Mouse (Mus musculus): ENCODE data around the gene Hist1h4d.
A peak's percentile ranks its signal among the peaks of the same experiment; 100 is the strongest.

Hist1h4d gene

DNA sequence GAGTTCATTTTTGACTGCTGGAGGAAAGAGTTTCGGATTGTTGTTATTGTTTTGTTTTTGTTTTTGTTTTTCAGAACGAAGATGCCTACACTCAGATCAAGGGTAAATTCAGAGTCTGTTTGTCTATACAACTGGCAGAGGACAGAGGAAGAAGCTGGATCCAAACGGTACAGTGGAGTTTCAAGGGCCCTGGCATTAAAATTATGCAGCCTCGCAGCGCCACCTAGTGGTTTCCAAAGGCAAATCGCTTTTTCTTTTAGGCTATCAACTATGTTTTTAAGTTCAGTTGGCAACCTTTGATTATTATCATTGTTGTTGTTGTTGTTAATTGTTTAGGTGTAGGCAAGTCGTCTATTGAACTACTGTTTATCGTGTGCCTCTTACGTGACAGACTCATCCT is 16.6 kb downstream of the Hist1h4d start:
- DNase-seq: peak; percentile 71 to 75

DNA sequence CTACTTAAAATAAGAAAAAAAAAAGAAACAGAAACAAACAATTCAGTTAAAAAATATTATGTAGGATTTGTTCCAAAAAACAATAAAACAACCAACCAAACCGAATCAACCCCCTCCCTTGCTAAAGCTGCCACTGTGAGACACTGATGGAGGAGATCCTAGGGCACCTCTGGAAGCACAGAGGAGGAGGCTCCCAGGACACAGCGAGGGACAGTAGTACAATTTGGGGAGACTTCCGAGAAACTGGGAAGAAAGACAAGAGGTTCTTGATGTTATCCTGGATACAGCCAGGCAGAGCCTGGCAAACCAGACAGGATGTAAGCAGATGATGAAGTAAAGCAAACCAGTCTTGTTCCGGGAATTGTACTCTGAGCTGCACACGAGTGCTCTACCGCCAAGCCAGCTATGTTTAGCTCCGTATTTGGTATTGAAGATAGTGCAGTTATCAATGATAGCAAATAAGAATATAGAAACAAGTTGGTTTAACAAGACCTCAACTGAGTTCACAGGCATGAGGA is 21.8 kb downstream of the Hist1h4d start:
- DNase-seq: no peak

DNA sequence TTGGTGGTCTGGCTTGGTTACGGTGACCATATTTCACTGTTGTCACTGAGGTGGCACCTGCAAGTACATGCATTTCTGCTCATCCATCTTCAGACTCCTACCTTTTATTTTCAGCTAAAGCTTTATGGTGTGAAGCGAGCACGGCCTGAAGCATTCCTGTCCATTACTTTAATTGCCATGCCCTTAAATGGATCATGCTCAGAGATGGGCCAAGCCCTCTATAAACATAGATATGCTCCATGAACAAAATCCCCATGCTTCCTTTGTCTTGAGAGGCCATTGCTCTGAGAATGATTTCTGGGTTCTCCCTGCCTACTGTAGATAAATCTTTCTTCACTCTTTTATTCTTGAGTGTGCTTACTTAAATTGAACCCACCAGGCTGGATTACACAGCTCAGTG is 23.1 kb downstream of the Hist1h4d start:
- no peak for DNase-seq

DNA sequence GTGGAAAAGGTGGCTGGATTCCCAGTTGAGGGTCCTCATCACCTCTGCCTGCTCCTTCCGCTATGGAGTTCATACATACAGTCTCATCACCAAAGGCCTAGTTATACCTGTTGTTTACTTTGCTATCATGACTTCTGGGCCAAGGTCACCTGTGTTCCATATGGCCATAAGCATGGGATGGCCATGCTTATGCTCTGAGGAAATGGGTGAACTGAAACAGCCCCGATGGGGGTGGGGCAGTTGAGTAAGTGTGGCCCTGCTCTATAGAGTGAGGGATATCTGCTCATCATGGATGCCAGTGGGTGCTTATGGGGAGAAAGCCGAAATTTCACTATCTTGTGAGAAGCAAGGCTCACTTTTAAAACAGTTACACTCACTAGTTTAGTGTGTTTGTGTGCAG is 23.7 kb downstream of the Hist1h4d start:
- DNase-seq: no peak

DNA sequence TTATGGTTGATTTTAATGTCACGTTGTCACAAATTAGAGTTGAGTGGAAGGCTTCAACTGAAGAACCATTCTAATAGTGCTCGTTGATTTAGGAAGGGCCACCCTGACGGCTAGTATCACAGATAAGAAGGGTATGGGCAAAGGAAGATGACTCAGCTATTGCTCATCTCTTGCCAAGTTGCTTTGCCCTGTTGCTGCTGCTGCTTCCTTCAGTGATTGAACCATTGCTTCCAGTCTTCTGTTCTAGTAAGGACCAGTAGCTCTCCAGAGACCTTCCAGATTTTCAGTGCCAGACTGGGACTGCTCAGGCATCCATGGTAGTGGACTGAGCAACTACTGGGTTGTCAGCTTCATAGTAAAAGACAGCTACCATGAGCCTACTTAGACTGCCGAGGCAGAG is 27.8 kb downstream of the Hist1h4d start:
- DNase-seq: no peak

DNA sequence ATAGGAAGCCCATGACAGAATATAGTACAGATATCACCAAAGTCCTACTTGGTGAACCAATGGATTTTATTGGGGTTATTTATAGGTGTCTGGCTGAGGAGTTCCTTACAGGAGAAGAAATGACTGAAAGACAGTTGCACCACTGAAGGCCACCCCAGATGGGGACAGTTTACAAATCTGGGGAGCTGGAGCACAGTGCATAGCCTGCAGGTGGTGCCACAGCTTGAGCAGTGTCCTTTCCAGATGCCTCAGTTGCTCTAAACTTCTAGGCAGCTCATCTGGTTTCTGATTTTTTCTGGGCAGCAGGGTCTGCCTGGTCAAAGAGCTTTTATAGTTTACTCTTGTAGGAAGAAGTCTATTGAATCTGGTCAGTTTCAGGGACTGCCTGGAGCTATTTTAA is 28.4 kb downstream of the Hist1h4d start:
- no peak for DNase-seq

DNA sequence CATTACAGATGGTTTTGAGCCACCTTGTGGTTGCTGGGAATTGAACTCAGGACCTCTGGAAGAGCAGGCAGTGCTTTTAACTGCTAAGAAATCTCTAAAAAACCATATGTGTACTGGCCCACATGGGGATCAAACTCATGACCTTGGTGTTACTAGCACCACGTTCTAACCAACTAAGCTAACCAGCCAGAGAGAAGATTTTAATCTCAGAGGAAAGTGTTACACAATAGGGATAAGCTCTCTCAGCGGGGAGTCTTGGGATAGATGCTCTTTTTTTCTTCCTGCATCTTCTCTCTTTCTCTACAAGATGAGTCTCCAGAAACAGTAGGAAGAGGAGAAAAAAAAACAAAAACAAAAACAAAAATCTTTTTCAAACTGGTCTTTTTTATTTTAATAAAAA is 29.0 kb downstream of the Hist1h4d start:
- no peak for DNase-seq

DNA sequence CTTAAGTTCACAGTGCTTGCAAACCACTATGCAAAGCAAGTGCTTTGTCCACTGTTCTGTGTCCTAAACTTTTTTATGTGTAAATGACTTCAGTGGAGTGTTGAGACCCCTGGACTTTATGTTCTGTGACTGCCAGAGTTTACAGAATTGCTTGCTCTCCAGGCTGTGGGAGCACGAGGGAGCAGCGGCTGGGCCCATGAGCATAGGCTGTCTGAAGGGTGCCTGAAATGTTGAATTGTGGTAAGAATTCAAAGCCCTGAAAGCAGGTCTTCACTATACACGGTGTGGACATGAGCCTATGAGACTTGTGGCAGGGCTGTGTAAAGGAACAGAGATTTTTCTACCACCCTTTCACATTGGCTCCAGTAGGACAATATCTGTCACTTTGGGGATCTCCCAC is 30.2 kb downstream of the Hist1h4d start:
- no peak for DNase-seq

DNA sequence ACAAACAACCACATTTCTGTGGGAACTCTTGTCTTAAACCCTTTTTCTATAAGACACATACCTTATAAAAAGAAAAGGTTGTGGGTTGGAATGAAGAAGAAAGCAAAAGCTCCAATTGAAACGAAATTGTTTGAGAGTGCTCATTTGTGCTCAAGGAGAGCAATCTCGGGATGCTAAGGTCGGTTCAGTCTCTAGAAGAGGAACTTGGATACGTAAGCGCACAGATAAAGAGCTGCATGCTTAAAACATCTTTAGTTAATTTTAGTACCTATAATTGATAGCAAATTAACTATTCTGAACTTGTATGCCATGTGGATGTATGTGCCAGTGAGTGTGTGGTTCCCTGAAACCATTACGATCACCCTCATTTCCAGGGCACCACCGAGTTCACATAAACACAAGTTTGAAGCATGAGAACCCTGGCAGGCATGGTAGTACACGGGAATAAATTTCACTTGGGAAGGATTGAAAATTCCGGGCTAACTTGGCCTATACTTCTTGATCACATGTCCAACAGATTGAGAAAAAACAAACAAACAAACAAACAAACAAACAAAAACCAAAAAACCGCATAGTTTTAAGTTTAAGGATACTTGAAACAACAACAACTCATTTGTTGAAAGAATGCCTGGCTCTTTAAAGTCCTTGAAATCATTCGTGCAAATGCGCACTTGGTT is 38.8 kb downstream of the Hist1h4d start:
- DNase-seq: no peak

DNA sequence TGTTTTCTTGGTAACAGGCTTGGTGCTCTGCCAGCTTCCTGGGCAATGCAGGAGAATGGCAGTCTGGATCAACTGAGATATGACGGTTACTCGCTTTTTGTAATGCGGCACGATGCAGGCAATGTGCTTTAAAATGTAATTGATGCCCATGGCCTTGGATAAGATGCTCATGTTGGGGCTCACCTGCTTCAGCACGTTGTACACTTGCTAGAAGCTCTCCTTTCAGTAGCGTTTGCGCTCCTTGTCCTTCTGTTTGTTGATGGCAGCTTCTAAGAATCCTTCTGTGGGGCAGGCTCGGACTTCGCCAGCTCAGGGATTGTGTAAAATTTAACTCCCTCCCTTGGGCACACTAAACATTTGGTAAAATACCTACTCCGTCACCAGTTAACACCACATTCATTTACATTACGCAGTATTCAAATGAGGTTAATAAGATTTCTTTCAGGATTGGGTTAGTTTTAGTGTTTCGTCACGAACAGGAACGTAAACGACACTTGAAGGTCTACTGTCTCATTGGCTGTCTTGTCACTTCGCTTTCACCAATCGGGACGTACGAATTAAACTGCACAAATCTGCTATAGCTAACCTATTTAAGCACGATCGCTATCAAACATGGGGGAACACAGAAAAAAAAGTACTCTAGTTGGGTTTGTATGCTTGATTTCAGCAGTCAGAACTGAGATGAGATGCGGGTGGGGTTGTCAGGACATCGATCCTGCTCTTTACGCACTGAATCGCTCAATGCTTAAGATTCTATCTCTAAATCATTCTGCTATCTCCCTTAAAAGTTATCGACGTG is 39.5 kb downstream of the Hist1h4d start, which contains the start of gene Hist1h2be:
Hist1h2be (minus strand) TSS at position 392 of the 799 bp plus-strand sequence.
- peak; percentile 50 to 61 for DNase-seq

DNA sequence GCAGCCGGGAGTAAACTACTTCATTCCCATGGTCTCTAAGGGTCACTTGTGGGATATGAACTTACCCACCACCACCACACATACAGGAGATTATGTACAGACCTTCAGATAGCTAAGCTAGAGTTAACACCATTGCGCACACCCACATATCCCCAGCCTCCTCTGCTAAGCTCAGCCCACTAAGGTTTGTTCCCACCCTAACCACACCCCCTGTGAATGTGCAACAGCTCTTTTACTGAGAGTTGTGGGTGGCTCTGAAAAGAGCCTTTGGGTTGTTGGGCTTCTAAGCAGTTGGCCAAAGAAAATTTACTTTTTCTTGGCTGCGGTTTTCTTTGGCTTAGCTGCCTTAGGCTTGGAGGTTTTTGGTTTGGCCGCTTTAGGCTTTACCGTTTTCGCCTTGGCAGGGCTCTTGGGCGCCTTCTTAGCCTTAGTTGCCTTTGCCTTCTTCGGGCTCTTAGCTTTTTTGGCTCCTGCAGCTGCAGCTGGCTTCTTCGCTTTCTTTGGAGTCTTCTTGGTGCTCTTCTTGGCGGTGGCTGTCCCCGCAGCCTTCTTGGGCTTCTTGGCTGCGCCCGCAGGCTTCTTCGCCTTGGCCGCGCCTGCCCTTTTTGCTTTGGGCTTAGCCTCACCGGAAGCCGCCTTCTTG is 40.3 kb downstream of the Hist1h4d start:
- DNase-seq: peak; percentile 58 to 75

DNA sequence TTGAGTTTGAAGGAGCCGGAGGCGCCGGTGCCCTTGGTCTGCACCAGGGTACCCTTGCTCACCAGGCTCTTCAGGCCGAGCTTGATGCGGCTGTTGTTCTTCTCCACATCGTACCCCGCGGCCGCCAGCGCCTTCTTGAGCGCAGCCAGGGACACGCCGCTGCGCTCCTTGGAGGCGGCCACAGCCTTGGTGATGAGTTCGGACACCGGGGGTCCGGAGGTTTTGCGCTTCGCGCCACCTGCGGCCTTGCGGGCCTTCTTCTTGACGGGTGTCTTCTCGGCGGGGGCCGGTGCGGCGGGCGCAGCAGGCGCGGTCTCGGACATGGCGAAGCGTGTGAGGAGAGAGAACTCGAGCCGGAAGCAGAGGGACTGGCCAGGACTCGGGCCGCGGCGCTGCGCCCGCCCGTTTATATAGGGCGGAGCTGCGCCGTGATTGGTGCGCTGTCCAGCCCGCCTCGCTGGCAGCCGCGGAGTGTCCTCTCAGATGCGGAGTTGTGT is 40.8 kb downstream of the Hist1h4d start, which contains the start of gene Hist1h1e:
Hist1h1e (minus strand) TSS at position 384 of the 497 bp plus-strand sequence.
- peak; percentile 88 to 91 for DNase-seq

DNA sequence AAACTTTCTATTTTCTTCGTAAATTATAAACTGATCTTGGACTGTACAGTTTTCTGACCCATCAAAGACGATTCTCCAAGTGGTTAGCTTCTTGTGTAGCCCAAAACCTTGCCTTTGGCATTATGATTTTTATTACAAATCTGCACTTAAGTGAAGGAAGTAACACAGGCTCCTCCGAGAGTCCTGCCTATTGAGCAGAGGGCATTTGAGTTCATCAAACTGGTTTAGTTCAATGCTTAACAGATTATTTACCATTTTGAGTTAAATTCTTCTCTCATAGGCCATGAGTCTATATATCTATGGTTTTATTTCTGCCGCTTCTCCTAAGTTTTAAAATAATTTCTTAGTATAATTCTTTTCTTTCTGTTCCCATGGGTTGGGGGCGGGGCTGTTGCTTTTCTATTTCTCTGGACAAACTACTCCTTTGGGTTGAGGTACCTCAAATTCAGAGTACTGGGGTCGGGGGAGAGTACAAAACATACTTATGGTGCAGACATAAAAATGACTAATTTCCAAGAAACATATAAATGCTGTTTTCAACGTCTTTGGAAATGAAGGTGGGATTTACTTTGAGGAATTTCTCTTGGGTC is 41.6 kb downstream of the Hist1h4d start:
- DNase-seq: peak; percentile 8 to 19

DNA sequence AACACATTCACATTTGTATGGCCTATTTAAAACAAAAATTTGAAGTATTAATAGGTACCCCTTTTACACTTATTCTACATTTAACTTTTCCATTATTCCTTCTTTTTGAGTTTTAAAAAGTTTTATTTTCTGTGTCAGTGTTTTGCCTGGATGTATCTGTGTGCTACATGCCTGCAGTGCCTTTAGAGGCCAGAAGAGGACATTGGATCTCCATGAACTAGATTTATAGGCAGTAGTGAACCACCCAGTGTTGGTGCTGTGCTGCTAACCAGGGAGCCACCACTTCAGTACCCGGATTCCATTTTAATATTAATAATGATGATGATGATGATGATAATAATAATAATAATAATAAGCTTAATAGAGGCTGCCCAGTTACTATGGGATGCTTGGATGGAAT is 49.3 kb downstream of the Hist1h4d start:
- DNase-seq: no peak
